Mouse (Mus musculus): ENCODE data around the gene Med4.
"Not testable (repeated sequence)": the region's sequence is repeated elsewhere in the genome, so short reads cannot be mapped to it uniquely, and the experiment has no call there.

Med4 gene

DNA sequence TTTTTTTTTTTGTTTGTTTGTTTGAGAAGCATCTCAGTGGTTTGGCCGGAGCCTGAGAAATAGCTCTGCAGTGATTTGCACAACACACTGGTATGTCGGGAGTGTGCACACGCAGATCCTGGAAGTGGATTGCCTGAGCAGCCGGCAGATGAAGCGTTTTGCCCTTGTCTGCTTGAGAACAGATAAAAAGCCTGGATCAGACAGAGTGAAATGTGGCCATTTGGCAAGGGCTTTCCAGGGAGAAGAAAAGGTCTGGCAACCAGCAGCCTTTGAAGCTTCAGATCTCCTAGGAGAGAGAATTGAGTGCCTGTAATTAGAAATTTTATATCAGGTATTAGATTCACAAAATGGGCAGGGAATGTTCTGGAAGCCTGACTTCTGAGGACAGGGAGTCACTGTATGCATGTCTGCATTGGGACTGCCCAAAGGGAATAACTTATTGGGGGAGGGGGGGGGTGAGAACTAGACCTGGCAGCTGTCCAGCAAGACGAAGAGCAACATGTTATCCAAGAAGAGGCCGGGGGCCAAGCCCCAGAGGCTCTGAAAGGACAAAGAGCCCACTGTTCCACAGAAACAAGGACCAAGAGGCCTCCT is 7.1 kb upstream of the Med4 start:
- no peak for DNase-seq

DNA sequence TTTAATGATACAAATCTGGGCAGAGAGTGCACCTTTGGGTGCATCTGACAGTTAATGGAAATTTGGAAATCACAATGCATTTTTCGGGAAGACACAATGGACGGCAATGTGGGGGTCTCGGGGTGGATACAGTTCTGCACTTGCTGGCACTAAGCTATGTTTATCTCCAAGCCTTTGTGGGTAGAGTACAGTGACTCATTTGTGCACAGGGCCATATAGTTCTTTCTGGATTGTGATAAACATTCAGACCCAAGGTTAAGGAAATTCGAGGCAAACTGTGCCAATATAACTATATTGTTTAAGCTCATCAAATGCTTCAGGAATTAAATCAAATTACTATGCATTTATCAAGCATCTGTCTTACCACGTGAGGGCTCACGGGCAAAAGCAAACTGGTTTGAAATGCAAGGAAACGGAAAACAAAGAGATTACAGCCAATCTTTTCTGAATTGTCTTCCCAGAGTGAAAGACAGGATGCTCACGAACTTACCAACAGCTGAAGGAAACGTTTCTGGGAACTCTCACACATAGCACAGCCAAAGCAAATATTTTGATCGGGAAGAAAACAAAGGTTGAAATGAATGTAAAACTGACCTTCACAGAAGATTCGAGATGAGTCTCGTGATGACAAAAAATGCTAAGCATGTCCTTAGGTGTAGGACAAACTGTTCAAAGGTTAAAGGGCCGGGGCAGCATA is 6.4 kb upstream of the Med4 start:
- DNase-seq: no peak

DNA sequence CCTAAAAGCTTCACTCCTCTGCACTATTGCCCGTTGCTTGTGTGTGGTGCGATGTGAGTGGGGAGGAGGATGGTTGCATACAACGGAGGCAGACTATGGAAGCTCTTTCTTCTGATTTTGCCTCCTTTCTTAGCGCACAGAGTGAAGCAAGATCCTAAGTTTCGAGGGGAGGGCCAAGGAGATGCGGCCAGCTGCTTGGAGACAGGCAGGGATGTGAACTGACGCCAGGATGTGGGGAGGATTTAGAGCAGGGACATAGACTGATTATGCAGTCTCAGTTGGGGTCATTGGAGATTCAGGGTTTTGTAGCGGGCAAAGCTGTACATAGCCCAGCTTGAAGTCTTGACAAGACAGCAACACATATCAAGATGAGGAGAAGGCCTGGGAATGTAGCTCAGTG is 3.5 kb upstream of the Med4 start:
- DNase-seq: no peak

DNA sequence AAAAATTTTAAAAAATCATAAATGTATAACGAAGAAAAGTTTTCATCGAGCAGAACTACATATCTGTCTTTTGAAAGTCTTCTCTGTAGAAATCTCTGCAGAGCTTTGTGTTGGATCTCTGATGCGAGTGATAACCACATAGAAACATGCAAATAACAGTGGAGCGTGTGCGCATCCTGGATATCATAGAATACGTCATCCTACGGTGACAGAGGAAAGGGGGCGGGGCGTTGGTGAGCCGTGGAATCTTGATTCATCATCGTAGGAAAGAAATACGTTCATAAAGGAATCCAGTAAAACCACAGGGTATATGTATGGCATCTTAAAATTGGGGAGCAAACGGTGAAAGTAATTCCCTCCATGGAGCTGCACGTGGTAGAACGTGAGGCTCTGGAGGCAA is 2.6 kb upstream of the Med4 start:
- no peak for DNase-seq

DNA sequence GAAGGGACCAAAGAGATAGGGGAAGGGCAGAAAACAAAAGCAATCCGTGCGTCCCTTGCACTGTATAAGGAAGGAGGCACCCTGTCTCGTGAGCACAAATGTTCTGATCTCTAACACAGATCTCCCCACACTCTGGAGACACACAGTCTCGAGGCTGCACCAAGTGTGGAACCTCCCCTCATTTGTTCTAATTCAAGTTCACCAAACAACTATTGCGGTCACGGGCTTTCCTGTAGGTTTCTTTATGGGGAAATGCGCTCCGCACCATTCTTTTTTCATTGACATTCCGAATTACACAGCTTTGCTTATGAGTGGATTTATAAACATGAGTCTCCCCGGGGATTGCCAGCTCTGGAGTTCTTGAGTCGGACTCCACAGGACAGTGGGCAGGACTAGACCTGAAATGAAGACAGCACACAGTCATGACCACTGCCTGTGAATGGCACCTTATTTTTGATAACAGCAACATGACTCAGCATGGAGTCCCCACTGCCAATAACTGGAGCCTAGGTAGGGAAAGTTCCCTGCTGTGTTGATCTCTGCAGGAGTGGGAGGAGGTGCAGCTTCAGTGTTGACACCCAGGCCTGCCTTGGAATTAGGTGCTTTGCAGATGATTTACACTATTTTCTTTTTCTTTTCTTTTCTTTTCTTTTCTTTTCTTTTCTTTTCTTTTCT is 2.0 kb upstream of the Med4 start:
- DNase-seq: no peak

DNA sequence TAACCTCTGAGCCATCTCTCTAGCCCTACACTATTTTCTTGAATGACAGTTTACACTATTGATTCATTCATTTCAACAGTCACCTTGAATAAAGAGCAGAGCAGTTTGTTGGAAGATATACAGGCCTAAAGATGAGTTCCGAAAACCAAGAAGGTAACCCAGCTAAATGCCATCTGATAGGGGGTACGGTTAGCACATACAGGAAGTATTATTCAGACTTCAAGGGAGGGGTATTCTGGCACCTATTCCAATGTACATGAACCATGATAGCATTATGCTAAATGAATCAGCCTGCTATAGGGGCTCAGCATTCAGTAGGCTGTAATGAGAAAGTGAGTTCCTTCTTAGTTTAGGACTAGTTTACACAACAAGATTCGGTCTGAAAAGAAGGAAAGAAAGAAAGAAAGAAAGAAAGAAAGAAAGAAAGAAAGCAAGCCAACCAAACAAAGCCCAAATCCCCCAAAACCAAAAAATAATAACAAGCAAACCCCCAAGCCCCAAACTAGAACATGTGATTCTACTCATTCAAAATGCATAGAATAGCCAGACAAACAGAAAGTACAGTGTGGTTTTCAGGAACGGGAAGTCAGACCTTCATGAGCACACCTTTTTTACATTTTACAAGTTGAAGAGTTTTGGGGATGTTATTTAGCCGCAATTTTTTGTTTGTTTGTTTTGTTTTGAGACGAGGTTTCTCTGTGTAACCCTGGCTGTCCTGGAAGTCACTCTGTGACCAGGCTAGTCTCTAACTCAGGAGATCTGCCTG is 1.0 kb upstream of the Med4 start:
- DNase-seq: no peak

DNA sequence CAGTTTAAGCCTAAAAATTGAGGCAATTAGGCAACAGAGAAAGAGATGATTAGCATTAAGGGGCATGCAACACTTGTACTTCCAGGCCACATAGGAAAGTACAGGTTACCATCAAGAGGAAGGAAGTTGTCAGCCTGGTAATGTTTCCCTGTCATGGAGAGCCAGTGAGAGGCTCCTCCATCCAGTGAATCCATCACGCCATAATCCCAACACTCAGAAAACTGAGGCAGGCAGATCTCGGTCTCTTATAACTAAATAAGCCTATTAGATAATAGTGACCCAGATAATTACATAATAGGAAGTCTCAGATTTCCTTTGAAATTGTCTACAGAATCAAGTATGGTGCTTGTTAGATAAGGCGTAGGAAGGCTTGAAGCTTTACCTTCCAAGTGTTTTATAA is 14.3 kb downstream of the Med4 start:
- DNase-seq: no peak

DNA sequence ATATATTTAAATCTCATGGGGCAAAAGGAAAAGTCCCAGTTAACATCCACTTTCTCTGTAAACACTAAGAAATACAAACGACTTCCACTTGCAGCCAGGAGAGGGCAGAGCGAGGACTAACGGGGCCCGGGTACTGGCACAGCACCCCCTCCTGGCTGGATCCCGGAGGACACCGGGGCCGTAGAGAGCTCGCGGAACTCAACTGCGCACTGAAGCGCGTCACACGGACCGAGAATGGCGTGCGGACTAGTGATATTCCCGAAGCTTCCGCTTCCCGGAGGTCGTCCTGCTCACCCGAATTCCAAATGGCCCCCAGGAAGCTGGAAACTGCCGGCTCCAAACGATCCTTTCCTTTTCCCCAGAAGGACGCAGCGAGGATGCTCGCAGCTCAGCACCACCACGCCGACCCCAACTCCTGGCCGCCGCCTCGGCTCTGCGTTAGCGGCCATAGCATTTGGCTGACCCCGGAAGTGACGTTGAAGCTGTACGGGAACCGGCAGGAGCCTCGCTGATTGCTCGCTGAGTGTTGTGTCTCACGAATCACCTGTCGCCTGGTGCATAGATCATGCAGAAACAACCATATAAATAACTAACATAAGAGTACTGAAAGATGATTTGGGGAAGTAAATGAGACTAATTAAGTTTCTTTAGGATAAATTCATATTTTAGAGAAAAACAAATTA is 15.1 kb downstream of the Med4 start, which contains the start of gene Sucla2:
TSS of gene Sucla2 (plus strand) at position 554 of the 683 bp plus-strand sequence.
- peak; percentile 95 to 96 for DNase-seq

DNA sequence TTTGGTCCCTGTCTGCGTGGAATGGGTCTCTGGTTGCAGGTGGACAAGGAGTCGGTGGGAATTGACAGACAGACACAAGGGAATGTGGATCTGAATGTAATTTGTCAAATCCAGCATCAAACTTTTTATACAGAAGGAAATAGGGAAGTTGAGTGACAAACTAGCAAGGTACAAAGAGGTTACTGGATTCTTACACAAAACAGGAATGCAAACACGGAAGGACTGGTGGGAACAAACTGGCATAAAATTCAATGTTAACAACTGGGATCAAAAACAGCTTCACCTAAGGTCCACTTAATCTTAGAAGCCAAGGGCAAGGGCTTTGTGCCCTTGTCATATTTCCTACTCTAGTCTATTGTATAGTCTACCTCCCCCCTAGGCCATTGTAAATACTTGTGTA is 18.8 kb downstream of the Med4 start:
- not testable (repeated sequence) for DNase-seq

DNA sequence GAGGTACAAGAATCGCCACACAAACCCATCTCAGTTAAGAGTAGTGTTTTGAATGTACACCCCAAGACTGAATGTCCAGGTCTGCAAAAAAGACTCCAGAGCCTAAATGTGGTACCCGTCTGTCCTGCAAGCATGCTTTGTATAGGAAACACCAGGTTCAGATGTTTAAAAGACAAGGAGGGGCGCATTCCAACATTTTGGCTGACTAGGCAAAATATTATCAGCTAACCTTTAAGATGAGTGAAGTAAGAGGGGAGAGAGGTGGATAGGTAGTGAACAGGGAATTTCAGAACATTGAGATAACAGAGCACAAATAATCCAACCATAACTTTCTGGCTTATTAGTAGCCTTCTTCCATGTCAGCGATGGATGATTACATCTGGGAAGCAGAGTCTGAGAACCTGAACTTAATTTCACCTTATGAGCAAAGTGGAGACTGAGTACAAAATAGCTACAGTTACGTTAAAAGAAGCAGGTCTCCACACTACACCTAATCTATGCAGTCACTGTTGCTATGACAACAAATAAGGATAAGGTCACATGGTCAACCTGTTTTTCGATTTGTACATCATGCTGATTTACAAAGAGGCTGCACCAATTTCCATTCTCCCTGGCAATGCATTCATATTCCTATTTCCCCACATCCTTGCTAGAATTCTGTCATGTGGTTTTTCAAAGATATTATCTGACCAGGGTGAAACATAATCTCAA is 24.1 kb downstream of the Med4 start:
- no peak for DNase-seq

DNA sequence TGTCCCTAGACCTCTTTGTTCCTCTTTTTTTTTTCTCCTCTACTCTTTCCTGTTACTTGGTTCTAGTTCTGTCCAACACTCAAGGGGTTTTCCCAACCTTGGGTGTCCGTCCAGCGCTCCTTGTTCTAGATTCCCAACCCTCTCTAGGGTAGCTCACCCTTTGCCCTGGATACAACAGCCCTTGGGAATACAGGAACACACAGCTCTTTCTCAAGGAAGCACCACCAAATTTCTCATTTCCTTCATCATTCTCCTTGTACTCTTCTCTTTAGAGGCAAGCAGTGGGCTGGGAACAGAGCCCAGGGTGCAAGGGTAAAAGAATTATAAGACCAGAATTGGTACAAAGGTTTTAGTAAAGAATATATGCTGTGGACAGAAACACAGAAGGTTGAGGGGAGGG is 25.8 kb downstream of the Med4 start:
- no peak for DNase-seq

DNA sequence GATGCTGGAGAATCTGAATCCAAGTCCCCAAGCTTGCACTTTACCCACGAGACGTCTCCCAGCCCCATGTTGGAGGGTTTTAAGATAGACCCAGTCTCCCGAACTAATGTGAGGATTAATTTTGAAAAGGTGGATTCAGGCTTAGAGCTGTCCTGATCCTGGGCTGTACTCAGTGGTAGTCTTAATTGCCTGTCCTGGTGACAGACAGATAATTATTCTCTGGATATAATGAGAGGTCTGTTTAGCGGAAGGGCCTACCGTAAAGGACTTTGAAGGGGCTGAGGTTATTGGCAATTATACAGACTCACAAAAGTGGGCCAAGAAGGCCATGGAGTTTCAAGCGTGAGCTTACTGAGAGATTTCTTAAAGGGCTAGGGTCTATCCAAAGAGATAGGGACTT is 34.0 kb downstream of the Med4 start:
- DNase-seq: no peak

DNA sequence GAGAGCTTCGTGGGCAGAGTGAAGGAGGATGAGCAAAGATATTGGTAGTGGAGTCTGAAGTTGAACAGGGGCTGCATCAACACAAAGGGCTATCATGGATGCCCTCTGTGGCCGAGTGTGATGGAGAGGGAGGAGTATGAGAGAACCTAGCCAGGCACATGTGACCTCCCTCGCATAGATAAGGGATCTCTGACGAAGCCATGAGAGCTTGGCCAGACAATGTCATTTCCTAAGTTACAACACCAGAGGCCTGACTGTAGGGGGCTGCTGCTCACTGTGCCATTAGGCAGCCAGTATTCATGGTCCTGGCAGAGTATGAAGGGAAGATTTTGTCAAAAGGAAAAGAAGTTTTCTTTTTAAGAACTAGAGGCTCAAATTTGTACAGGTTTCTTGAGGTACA is 37.2 kb downstream of the Med4 start:
- no peak for DNase-seq

DNA sequence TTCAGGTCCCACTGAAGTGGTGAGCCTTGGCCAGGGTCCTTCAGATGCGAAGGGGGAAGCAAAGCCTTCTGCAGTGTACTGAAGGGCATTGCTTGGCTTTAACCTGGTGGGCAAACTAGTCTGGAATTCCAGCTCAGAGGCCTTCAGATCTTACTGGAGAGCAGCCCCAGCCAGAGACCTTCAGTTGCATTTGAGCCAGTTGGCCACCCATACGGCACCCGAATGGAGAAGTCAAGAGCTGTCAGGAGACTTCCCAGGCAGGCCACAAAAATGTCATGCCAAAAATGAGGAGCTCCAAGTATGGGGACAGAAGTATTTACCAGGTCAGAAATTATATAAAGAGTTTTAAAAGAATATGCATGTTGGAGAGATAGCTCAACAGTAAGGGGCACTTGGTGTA is 38.2 kb downstream of the Med4 start, which contains the start of gene Nudt15:
TSS of gene Nudt15 (minus strand) at position 192 of the 400 bp plus-strand sequence.
- no peak for DNase-seq

DNA sequence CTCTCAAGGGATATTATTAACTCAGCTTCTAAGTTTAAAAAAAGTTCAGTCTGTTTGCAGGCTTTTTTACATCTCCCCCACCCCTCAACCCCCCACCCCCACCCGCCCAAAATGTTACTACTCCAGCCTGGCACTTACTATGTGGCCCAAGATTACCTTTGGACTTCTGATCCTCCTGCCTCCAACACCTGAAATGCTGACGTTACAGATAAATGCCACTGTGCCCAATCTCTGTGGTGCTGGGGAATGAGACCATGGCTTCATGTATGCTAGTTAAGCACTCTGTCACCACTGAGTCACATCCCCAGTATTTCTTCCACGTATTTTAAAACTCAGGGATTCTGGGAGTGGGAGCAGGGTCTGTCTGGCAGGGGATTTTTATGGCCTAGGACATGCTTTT is 40.5 kb downstream of the Med4 start:
- peak; percentile 35 to 54 for DNase-seq

DNA sequence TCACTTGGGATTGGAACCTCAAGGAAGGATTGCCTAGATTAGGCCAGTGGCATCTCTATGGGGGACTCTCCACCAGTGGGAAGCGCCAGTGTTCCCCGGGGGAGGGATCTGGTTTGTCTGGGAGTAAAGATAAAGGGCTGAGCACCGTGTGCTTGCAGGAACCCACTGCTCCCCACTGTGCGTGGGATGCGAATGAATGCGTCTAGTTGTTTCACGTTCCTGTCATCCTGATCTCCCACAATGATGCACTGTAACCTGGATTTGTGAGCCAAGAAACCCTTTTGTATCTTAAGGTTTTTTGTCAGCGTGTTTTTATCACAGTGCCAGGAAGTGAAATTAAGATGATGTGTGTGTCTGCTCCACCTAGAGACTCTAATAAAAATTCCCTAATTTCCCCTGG is 40.9 kb downstream of the Med4 start:
- no peak for DNase-seq

DNA sequence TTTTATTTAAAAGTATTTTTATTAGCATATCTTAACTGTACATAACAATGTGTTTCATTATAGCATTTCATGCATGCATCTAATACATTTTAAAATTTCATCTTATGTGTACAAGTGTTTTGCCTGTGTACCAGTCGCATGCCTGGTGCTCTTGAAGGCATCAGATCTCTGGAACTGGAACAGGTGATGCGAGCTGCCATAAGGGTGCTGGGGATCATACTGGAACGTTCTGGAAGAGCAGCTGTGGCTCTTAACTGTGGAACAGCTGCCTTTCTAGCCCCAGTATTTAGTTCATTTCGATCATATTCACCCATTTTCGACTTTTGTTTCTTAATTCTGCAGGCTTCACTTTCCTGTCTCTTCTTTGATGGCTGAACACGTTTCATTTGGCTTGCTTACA is 41.3 kb downstream of the Med4 start:
- no peak for DNase-seq

DNA sequence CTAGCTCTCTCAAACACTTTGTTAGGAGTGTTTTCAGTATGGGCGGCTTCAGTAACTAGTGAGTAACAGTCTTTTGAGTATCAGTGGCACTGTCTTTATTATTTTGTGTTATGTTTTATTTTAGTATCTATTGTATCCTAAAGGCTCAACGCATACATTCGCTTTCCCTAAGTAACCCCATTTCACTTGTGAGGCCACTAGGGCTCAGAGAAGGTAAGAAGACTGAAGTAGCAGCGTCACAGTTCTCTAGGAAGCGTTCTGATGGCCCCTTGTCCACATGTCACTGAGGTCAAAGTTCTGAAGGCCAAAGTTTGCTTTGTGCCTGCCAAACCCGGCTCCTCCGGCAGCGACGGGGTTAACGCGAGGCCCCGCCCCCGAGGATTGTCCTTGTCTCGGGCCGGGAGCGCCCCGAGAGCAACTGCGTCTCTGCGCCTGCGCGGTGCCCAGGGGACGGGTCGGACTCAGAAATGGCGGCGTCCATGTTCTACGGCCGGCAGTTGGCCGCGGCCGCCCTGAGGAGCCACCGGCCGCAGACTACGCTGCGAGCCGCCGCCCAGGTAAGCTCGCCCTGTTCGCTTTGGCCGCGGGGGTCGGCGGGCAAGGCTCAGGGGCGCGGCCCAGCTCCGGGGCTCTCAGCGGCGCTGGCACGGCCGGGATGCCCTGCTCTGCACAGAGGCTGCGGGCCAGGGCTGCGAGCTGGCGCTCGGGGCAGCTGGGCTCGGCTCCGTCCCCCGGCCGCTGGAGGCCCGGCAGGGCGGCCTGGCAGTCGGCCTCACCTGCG is 42.7 kb downstream of the Med4 start:
- DNase-seq: peak; percentile 97 to 99

DNA sequence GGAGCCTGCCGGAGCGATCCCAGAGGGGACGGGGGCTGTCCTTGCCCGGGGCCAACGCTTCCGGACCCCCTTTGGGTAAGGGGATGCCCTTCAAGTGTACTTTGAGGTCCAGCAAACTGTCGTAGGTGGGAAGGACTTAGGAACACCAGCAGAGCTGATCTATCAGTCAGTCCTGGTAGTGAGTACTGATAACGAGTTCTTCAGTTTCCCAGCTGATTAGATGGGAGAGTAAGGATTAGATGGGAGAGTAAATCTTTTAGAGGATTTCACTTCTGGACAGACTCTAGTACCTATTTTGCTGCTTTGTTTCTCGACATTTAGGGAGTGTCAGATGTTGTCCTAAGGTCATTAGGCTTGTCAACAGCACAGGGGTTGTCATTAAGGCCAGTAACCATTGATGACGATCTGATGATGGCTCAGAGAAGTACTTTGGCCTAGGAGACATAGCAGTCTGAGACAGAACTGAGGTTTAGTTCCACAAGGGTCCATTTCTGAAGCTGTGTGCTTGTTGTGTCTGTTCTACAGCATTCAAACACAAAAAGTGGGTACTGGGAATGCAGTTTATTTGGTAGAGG is 43.4 kb downstream of the Med4 start:
- DNase-seq: no peak

Data from kidney, postnatal 36 days (tissue).